Mouse (Mus musculus) thymus, postnatal 14 days (tissue): Measurements from ENCODE around the gene Samhd1.

Experiments
- DNase-seq: peaks from one replicate; pipeline ENCODE4 v3.0.0; 2021

The Samhd1 gene

DNA sequence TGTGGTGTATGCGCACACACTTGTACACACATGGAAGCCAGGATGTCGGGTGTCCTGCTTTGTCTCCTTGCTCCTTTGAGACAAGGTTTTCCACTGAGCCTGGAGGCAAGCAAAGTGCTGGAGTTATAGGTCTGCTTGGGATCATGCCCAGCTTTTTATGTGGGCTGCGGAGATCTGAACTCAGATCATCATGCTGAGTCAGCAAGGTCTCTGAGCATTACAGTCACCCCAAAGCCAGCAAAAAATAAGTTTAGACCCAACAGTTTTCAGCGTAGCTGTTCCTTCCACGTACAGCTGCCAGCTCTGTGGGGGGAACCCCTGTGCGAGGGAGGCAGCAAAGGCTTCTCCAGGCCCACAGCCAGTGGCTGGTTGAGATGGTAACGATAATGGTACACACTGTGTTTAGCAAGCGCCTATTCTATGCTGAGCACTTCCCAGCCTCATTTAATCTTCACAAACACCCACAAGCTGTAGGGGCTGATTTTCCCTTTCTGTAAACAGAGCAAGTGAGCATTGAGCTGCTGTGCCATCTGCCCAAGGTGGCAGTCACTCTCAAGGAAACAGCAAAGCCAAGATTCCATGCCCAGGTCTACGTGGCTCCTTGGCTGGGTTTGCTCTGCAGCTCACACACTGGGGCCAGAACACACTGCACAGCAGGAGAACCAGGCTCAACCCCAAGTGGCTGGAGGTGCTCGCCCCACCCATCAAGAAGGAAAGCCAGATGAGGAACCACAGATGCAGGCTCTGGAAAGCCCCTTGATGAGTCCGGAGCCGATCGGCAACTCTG, 86.5 kb downstream of the Samhd1 start:
- DNase-seq: no peak
